Mouse (Mus musculus): ENCODE measurements around the gene Cdyl2.

- TF ChIP-seq CTCF (IDR thresholded peaks at IDR 0.05; ENCODE audit: extremely low read depth, insufficient read depth, insufficient read length, insufficient replicate concordance) (no peak), POLR2A (IDR thresholded peaks at IDR 0.05; ENCODE audit: low read depth, low read length) (no peak)
Measured at GRCm38 (mm10) chr8:116617891-116618290, 114.9 kb downstream of the Cdyl2 start.
